Mouse (Mus musculus) ES-Bruce4 (cell line): ENCODE data around the gene Cdcp1.

Experiments
- CTCF ChIP-seq: IDR thresholded peaks from one replicate; pipeline ENCODE4 v1.8.1; 2011; ENCODE audit warnings: low read depth, low read length
- EP300 ChIP-seq: IDR thresholded peaks from 2 replicates; pipeline ENCODE4 v1.6.1; 2011; ENCODE audit warnings: low read depth, low read length; ENCODE audit not compliant: insufficient read depth
- POLR2A ChIP-seq: IDR thresholded peaks from one replicate; pipeline ENCODE4 v1.8.1; 2011; ENCODE audit warnings: low read length; ENCODE audit not compliant: insufficient read depth

- TF ChIP-seq CTCF: no peak
- no peak for TF ChIP-seq POLR2A
- TF ChIP-seq EP300: no peak
These were observed 62.7 kb downstream of the Cdcp1 start for GRCm38 (mm10) chr9:123153121-123153520.
